Mouse (Mus musculus) spleen, adult 2 months (tissue): Measurements from ENCODE around the gene Olfr1303. TPM values are rescaled to one million over a fixed set of nuclear protein-coding genes. Genes with fewer than 3 reads are reported as not detected.

Experiments used
- DNase-seq, 2 experiments: peaks; one replicate each; pipeline versions ENCODE4 v3.0.0 to v3.0.0-alpha.2; 2012 to 2021; ENCODE audit warnings: low spot score in 2 of 2, low read depth in 1 of 2
- H3K27ac ChIP-seq: fragments of 200-500 bp; 2 replicates; pipeline ENCODE4 v1.5.1; 2012; ENCODE audit warnings: low read length, inconsistent platforms; ENCODE audit not compliant: insufficient read depth
- H3K27me3 ChIP-seq: fragments of 200-500 bp; 2 replicates; pipeline ENCODE4 v1.6.1; 2012; ENCODE audit warnings: mild to moderate bottlenecking, moderate library complexity, low read length, inconsistent platforms; ENCODE audit not compliant: control insufficient read depth, insufficient read depth
- H3K36me3 ChIP-seq: fragments of 200-500 bp; 2 replicates; pipeline ENCODE4 v1.6.1; 2012; ENCODE audit warnings: mild to moderate bottlenecking, low read length, inconsistent platforms; ENCODE audit not compliant: control insufficient read depth, insufficient read depth
- H3K4me1 ChIP-seq: fragments of 200-500 bp; 2 replicates; pipeline ENCODE4 v1.6.1; 2011; ENCODE audit warnings: inconsistent platforms; ENCODE audit not compliant: control insufficient read depth, insufficient read depth, insufficient read length
- H3K4me3 ChIP-seq: fragments of 200-500 bp; 2 replicates; pipeline ENCODE4 v1.5.1; 2011; ENCODE audit warnings: mild to moderate bottlenecking, inconsistent platforms; ENCODE audit not compliant: insufficient read depth, insufficient read length; ENCODE audit errors: extremely low read depth
- CTCF ChIP-seq: fragments of 200-500 bp; IDR thresholded peaks from 2 replicates; pipeline ENCODE4 v1.5.1; 2011; ENCODE audit warnings: mild to moderate bottlenecking, inconsistent platforms; ENCODE audit not compliant: insufficient read depth, insufficient read length, insufficient replicate concordance; ENCODE audit errors: extremely low read depth
- POLR2A ChIP-seq: fragments of 200-500 bp; IDR thresholded peaks from 2 replicates; pipeline ENCODE4 v1.6.1; 2011; ENCODE audit warnings: low read depth, low read length, inconsistent platforms
- WGBS: fragments of 180-500 bp; shearing (Covaris S2); methylation state at CpG from one replicate; pipeline ENCODE4 v1.1.7; 2018; 5-methylcytosine and 5-hydroxymethylcytosine counted together
- polyA plus RNA-seq: library from polyadenylated mRNA; depleted of rRNA; stranded (reverse); fragments of >200 nt; gene quantifications from 2 replicates; pipeline ENCODE4 v1.2.3, GENCODE M21; 2012; rRNA removed

Olfr1303 gene
- not detected in 2 replicates for polyA plus RNA-seq

DNA sequence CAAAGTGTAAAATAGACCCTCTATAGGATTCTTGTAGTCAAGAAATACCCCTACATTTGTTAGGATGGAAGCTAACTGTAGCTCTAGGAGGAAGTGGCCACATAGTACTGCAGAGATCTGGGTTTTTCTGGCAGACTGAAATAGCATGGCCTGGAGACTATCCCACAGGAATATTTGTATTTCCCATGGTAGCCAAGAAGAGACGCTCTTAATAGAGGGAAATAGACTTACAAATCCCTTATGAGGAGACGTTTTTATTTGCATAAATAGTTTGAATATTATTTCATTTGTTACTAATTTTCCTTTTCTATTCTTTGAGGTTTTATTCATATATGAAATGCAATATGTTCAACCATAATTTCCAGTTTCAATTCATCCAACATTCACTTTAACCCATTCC is at the start of gene Olfr1303:
Olfr1303 (minus strand) TSS at position 101 of the 400 bp plus-strand sequence.
- no peaks in the 10 kb centered on the region for H3K4me1 ChIP-seq
- TF ChIP-seq POLR2A (no peak), CTCF (no peak)
- H3K27ac ChIP-seq = no peak within 1 kb of the TSS
- DNase-seq = no peak
- no peaks in the 10 kb centered on the region for H3K27me3 ChIP-seq
- 84% methylated on average over 2 of the region's 2 CpGs for WGBS
- H3K36me3 ChIP-seq = no peaks in the 10 kb centered on the region
- H3K4me3 ChIP-seq = no peak within 1 kb of the TSS

- Histone ChIP-seq H3K4me1 (no peaks in the 10 kb centered on the region), H3K27me3 (no peaks in the 10 kb centered on the region), H3K4me3 (no peak overlapping the region), H3K36me3 (no peaks in the 10 kb centered on the region), H3K27ac (no peak overlapping the region)
- TF ChIP-seq POLR2A (no peak), CTCF (no peak)
- no peak for DNase-seq
Observed at GRCm38 (mm10) chr2:111812936-111813335, 7.2 kb downstream of the Olfr1303 start.

GRCm38 (mm10) chr2:111777129-111777528 is 43.0 kb downstream of the Olfr1303 start, which contains the start of gene Olfr1302:
Gene Olfr1302, plus strand, starts transcription at chr2:111777429.
- WGBS = 79% methylated on average over 2 of the region's 2 CpGs
- no peak for DNase-seq
- no peak for TF ChIP-seq CTCF
- TF ChIP-seq POLR2A = no peak
- H3K4me1 ChIP-seq = no peaks in the 10 kb centered on the region
- no peak within 1 kb of the TSS for H3K4me3 ChIP-seq
- no peaks in the 10 kb centered on the region for H3K27me3 ChIP-seq
- no peak within 1 kb of the TSS for H3K27ac ChIP-seq
- no peaks in the 10 kb centered on the region for H3K36me3 ChIP-seq

Other genes starting within 250 kb of the Olfr1303 start
- gene Olfr1297, start 193.8 kb downstream of the Olfr1303 start, polyA plus RNA-seq = not detected in 2 replicates
- gene Olfr1298, start 171.1 kb downstream of the Olfr1303 start, polyA plus RNA-seq = not detected in 2 replicates
- gene Olfr1299, start 158.9 kb downstream of the Olfr1303 start, polyA plus RNA-seq = not detected in 2 replicates
- gene Olfr1301, start 69.3 kb downstream of the Olfr1303 start, polyA plus RNA-seq = not detected in 2 replicates
- not detected in 2 replicates for gene Olfr1302, start 42.9 kb downstream of the Olfr1303 start, polyA plus RNA-seq
- gene Olfr1305, start 56.8 kb upstream of the Olfr1303 start, polyA plus RNA-seq = not detected in 2 replicates
- not detected in 2 replicates for gene Olfr1306, start 95.9 kb upstream of the Olfr1303 start, polyA plus RNA-seq
- gene Olfr1307, start 129.1 kb upstream of the Olfr1303 start, polyA plus RNA-seq = not detected in 2 replicates
- gene Olfr1308, start 144.6 kb upstream of the Olfr1303 start, polyA plus RNA-seq = not detected in 2 replicates
- gene Olfr1309, start 169.9 kb upstream of the Olfr1303 start, polyA plus RNA-seq = not detected in 2 replicates
- not detected in 2 replicates for gene Olfr1310, start 192.4 kb upstream of the Olfr1303 start, polyA plus RNA-seq
- gene Olfr1311, start 204.1 kb upstream of the Olfr1303 start, polyA plus RNA-seq = not detected in 2 replicates
- gene Olfr1312, start 229.9 kb upstream of the Olfr1303 start, polyA plus RNA-seq = not detected in 2 replicates